Mouse (Mus musculus) 3134 (cell line): ENCODE results near the gene Dhcr24.

Source experiments
- DNase-seq: peaks from one replicate; pipeline ENCODE4 v3.0.0-alpha.2; 2011; ENCODE audit warnings: low spot score; ENCODE audit not compliant: insufficient read length; ENCODE audit errors: extremely low read depth

Gene Dhcr24

DNA sequence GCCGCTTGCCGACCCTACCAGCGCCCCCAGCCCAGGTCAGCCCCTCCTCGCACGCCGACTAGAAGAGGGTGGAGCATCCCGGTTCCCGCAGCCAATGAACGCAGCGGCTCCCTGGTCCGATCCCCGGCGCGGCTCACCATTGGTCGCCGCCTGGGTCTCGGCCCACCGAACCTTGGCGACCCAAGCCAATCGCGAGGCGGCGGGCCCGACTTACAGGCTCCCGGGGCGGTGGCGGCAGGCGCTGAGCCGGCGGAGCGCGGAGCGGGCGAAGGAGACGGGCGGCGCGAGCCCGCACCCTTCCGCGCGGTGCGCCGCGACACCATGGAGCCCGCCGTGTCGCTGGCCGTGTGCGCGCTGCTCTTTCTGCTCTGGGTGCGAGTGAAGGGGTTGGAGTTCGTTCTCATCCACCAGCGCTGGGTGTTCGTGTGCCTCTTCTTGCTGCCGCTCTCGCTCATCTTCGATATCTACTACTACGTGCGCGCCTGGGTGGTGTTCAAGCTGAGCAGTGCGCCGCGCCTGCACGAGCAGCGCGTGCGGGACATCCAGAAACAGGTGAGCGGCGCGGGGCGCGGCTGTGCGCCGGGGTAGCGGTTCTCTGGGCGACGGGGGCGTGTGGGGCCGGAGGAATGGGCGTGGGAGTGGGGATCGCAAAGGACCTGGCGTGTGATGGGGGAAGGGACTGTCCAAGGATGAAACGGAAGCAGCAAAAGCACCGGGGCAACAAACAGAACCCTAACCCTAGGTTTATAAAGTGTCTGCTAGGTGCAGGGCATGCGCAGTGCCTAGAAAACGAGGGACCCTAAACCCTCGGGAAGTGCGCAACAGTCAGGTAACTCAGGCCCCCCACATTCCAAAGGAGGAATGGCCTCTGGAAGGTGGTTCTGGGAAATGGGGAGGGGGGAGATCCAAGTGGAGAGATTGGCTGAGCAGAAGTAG lies at the start of gene Dhcr24:
Gene Dhcr24 (plus strand): TSS at position 193 of the 936 bp plus-strand sequence.
- DNase-seq: peak; percentile 92

DNA sequence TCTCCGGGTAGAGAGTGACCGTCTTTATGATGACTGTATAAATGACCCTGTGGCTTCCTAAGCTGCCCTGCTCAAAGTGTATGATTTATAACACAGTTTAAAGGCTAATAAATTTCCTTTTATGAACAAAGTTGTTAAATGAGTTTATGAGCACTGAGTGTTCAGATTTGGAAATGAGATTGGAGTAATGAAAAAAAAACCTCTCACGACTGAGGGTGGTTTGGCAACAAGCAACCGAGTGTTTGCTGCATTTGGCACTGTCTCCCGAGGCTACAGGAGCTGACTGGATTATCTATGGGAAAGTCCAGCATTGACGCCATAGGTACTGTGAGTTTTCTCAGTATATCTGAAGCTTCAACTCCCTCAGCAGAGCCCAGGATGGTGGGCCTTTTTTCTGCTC lies 46.2 kb upstream of the Dhcr24 start:
- no peak for DNase-seq

DNA sequence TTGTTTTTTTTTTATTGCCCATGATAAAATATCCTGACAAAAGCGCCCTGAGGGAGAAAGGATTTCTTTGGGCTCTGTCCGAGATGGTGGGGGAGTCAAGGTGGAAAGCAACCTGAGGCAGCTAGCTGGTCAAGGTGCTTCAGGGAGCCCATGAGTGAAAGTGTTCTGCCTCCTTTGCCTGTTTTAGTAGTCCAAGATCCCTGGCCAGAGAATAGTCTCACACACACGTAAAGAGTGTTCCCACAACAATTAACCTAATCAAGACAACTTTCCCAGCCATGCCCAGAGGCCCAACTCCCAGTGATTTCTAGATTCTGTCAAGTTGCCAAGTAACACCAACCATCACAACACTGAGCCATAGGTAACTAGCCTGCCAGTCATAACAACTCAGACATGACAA lies 38.3 kb upstream of the Dhcr24 start:
- no peak for DNase-seq

DNA sequence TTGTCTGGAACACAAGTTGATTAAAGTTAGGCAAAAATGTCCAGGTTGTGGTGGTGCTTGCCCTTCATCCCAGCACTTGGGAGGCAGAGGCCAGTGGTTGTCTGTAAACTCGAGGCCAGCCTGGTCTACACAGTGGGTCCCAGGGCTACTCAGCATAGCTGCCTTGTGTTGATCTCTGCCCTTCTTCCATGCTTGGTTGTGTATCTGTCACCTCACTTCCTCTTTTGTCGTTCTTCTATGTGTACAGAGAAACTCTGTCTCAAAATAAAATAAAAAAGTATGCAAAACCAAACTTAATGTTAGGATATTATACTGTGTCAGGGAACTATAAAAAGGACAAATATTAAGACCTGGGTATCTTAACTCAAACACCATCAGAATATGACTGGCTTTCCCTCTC lies 36.7 kb upstream of the Dhcr24 start:
- DNase-seq: no peak

DNA sequence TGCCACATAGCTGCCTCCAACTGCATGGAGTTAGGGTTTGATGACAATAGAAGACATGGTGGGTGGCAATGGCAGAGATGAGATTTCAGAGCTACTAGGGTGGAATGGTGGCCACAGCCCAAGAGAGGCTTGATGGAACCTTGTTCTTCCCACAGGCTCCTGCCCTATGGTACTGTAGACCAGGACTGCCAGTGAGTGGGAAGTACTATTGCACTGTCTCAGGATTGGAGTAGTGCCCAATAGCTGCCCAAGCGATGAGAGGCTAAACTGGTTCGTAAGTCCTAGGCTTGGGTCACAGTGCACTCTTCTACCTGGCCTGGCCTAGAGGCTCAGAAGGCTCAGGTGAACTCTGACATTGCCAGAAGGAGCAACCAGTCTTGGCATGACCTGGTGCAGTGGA lies 35.8 kb upstream of the Dhcr24 start:
- no peak for DNase-seq

DNA sequence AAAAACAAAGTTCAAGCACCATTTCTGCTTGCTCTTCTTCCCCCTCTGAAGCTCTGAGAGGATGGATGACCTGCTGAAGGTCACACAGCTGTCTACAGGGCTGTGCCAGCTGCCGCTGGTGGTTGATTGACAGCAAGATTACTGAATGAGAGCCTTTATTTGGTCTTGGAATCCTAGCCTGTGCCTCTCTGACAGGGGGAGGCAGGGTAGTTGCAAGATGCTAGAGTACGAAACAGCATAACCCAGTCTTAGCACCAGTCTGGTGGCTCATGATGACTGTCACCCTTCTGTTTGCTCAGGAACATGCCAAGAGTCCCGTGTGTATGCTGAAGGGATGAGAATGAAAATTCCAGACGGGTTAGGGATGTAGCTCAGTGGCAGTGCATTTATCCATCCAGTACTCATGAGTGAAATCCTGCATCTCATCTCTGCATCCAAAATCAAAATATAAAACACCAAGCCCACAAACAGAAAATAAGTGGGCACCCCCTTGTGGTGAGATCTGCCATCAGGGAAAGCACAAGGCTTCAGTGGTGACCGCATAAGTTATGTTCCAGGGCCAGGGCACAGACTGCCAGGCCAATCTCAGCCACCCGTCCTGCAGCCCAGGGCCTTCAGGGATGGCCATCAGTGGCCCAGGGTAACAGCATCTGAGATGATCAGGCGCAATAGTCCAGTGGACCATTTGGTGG lies 32.8 kb upstream of the Dhcr24 start:
- peak; percentile 21 for DNase-seq

DNA sequence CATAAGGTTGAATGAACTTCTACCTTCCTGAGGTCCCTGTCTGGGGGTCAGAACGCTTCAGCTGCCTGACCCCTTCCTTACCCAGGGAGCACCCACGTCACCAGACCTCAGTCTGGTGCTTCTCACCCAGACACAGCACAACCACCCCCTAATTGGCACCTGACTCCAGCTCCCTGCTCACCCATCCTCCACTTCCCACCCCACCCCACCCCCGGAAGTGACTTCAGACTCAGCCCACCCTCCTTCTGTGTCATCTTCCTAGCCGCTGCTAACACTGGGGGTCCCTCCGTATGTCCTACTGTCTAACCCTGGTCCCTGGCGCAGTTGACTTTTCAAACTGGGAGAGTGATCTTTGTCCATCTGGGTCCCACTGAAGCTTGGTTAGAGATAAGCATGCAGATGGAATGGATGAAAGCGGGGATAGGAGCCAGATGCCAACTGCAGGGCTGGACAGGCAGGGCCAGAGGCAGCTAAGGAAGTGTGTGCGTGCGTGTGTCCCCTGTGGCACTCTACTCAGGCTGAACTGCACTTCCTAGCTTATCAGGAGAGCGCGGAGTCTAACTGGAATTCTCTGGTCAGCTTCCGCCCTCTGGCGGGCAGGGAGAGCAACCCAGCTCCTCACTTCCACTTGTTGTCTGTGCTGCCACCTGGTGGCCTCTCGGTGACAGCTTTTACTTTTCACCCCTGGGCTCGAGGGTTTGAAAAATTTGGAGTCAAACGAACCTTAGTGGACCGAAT lies 31.3 kb upstream of the Dhcr24 start:
- DNase-seq: peak; percentile 56

DNA sequence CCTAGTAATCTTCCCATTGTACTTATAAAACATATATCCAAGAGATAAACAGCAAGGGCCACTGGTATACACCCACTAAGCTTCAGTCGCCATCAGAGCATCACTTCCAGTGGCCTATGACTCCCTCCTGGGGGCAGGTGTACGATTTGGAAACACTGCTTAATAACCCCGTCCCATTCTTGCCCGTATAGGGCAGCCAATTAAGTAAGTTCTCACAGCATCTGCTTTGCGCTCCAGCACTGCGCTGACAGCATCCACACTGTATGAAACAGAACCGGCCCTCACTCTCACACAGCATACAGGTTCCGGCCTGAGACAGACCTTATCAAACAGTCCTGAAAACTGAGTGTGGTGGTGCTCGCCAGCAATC lies 30.7 kb upstream of the Dhcr24 start:
- no peak for DNase-seq

DNA sequence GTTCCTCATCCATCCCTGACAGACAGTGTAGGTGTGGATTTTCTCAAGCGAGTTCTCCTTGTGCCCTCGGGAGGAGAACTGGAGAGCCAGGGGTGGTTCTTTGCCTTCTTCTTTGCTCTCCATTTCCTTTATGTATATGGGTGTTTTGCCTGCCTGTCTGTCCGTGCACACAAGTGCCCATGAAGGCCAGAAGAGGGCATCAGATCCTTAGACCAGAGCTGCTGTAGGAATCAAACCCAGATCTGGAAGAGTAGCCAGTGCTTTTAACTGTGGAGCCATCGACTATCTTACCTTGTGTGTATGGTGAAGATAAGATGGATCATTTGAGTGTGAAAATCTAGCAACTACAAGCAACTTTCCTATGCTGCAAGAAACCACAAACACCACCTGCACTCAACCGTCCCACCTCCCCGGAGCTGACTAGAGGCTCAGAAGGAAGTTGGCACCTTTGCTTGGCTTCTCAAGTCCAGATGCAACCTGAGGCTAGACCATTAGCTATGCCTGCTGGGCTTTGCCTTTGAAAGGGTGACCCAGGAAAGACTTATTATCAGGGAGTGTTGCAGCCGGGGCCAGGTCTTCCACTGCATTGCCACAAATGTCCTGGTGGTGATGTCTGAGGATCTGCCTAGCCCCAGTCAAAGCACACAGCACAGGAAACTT lies 27.3 kb upstream of the Dhcr24 start:
- DNase-seq: no peak

DNA sequence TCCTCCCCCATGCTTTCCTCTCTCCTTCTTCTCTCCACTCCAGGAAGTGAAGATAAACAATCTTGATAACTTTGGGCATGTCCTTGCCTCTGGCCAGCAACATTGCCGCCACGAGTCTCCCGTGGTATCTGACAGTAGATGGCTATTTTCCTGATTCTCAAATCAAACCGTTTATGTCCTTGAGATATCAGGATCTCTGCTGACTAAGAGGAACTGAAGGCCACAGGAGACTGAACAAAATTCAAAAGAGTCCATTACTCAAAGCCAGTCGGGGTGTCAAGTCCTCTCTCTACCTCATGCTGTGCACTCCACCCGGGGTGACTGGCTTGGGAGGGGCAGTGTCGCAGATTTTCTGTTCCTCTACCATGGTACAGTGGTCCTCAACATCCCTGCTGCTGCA lies 26.6 kb upstream of the Dhcr24 start:
- DNase-seq: no peak

DNA sequence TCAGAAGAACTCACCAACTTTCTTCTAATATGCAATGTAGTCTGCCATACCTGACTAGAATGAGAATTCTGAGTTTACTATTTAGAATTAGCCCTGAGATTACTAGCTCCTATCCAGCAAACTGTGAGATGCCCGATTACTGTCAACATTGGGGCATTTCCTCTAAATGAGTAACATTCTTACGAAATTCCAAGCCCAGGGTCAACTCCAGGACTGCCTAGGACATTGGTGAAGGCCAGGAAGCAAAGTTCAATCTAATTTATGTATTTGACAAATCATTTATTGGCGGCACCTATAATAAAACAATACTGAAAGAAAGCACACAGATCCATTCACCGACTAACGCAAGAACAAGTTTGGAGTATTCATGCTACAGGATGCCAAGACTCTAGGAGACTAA lies 21.1 kb upstream of the Dhcr24 start:
- no peak for DNase-seq

DNA sequence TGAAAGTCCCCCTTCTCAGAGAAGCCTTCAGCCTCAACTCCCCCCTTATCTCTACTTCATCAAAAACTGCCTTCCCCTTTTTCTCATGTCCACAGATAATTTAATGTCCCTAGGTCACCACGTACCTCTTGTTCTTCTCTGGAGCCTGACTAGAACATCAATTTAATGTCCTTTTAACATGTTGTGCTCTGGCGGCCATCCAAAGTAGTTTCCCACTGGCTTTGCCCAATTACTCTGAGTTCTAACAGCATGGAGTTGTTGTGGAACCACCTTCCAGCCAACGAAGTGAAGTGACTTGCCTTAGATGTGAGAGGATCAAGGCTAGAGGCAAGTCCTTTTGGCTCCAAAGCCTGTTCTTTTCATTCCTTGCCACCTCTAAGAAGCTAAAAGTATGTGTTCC lies 19.3 kb upstream of the Dhcr24 start:
- no peak for DNase-seq

DNA sequence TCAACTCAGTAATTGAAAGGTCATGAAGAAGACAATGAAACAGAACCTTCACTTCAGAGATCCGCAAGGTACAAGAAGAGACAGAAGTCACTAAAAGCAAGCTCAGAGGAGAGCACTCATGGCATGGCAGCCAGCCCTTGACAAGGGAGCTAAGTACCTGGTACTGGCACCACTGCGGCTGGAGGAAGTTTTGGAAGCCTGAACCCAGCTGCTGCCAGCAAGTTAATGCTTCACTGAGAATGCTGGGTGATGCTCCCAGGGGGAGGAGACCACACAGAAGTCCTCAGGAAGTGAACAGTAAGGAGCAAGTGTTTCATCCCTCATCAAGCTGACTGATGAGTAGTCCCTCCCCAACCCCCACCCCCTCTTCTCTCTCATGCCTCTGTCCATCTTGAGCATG lies 18.6 kb upstream of the Dhcr24 start:
- no peak for DNase-seq

DNA sequence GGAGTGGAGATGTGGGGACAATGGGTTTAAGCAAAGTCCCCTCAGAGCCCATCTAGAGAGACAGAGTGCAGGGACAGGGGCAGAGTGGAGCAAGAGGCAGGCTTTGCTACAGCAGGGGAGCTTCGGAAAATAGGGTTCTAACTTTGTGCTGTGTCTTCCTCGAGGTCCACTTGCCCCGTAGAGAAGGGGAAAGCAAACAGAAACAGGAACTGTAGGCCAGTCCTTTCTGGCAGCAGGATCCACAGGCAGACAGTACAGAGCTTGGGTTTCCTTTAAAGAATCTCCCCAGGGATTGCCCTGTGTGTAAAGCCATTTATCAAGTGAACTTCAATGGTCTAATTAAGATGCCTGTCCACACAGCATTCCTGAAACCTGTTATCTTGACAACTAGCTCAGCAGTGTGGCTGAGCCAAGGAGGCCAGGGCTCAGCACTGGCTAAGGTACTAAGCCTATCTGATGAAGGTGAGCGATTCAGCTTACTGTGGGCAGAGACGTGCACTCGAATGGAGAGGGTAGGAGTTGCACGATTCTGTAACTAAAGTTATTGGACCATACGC lies 14.9 kb upstream of the Dhcr24 start:
- no peak for DNase-seq

DNA sequence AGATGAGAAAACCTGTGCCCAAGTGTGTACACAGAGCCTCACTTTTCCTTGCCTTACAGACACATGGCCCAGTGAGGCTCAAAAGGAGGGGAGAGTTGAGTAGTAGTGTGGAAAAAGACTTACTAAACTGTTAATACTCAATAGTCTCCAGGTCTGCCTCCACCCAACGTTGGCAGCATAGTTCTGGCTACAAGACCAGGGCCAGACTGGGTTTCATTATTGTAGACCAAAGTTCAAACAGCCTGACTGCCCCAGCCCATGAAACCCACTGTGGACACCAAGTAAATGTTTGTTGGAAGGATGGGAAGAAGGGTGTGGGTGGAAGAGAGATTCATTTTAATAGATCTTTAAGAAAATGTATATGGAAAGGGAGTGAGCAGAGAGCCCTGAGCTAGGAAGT lies 13.9 kb upstream of the Dhcr24 start:
- DNase-seq: no peak

DNA sequence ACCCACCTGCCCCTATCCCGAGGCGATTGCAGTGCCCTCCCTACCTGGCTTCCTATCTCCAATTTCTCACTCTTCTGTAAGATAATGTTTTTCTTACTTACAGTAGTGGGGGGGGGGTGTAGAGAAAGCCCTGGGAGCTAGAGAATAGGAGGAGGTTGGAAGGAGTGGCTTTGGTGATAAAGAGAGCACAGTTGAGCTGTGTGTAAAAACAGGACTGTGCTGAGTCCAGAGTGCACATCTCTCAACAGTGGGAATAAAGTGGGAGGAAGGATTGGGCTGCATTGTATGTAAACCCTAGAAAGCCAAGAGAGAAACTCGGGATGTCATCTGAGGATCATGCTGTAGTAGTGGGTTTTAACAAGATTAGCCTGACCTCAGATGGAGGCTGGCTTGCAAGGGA lies 12.7 kb upstream of the Dhcr24 start:
- no peak for DNase-seq

DNA sequence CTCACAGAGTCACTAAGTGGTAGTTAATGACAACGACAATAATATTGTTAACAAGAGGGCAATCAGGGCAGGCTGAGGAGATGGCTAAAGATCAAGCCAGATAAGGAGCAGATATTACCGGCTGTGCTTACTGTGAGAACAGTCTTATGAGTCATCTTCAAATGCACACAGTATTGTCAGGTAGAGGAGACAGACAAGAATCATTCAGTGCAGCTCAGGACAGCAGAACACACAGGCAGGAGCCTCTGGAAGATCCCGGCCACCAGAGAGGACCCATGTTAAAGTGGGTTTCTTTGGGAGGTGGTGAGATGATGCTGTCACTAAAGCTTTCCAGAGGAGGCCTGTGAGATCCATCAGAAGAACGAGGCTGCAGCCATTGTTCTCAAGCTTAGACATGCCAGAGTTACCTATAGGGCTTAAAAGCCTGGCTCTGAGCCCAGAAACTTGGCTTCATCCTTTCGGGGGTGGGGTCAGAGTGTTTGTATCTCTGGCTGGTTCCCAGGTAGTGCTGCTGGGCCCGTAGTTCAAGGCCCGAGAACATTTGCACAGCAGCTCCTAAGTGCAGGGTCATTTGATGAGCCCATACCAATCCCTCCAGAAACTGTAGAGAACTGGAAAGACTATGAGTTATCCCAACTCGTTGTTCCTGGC lies 10.2 kb upstream of the Dhcr24 start:
- no peak for DNase-seq

DNA sequence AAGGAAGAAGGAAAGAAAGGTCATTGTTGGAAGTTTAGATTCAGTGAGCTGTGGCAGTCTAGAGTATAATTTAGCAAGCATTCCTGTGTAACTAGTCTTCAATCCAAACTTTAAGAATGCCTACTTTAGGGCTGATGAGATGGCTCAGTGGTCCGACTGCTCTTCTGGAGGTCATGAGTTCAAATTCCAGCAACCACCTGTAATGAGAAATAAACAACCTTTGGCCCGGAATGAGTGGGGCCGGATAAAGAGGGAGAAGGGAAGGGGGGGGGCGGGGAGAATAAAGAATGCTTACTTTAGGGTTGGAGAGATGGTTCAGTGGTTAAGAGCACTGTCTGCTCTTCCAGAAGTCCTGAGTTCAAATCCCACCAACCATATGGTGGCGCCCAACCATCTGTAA lies 3.6 kb upstream of the Dhcr24 start:
- DNase-seq: no peak

DNA sequence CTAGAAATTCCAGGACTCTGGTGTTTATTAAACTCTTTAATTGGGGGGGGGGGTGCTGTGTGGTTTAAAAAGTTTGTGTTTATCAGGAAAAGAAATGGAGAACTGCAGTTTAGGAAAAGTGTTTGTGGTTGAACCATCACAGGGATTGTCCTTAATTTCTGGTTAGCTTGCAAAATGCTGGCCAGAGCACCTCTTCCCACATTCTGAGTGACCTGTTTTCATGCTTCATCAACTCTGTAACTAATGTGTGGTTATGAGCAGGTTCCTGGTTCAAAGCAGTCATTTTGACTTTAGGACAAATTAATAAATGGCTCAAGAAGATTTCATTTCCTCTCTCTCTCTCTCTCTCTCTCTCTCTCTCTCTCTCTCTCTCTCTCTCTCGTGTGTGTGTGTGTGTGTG lies 2.9 kb upstream of the Dhcr24 start:
- no peak for DNase-seq
